Mouse (Mus musculus) erythroblast, embryonic 14.5 days (primary cell): ENCODE measurements around the gene Fam160a1.

Experiments
- GATA1 ChIP-seq: IDR thresholded peaks from 2 replicates; pipeline ENCODE4 v1.6.1; 2012; ENCODE audit warnings: low read length, inconsistent platforms, mixed read lengths
- TAL1 ChIP-seq: IDR thresholded peaks from 3 replicates; pipeline ENCODE4 v1.6.1; 2012; ENCODE audit warnings: low read length, inconsistent platforms, mixed read lengths

DNA sequence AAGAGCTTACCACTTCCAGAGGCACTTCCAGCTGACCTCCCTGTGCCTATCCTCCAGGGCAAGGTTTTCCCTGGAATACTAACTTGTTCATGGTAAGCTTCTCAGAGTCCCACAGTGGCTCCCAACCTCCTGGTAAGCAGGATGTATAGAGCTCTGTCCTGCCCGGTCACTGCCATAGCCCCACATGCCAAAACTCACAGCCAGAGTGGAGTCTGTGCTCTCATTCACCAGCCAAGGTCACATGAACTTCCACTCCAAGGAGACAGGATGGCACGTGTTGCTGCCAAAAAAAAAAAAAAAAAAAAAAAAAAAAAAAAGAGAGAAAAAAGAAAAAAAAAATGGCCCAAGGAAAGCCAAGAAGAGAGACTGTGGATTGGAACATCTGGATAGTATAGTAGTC is 39.2 kb downstream of the Fam160a1 start:
- TF ChIP-seq TAL1 (no peak), GATA1 (no peak)
